Mouse (Mus musculus) regulatory T cell (primary cell): ENCODE data around the gene Tesk2.
"Not testable (repeated sequence)": the region's sequence is repeated elsewhere in the genome, so short reads cannot be mapped to it uniquely, and the experiment has no call there.

ENCODE experiments used
- in situ Hi-C: fragments of 300-600 bp; cut with MboI, MseI; formaldehyde crosslinking; loops from one replicate; pipeline ENCODE4 v1.15.1; 2025; ENCODE audit warnings: high pct_unique_total_duplicates

Tesk2 gene

GRCm38 (mm10) chr4:116787985-116788760 is 67.4 kb downstream of the Tesk2 start:
- in situ Hi-C loops, result loop anchor here (5.0 kb wide), 1 partner anchor 66 kb away; the partner anchor contains the start of gene Tesk2

DNA sequence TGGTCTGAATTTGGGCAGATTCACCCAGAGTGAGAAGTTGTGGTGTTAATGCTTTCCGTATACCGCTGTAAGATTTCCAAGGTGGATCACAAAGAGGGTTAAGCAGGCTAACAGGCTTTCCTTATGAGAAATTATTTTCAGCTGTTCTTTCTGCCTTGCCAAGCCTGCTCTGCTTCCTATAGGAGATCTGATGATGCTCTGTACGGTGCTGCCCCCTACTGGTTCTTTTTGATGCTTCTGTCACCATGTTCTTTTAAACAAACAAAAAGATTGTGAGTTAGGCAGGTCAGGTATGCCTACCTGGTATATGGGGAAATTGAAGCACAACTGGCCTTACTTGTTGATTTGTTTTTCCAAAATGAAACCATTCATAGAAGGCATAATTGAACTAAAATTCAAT is 68.2 kb downstream of the Tesk2 start:
- in situ Hi-C loops, result loop anchor here (5.0 kb wide), 1 partner anchor 67 kb away; the partner anchor contains the start of gene Tesk2

DNA sequence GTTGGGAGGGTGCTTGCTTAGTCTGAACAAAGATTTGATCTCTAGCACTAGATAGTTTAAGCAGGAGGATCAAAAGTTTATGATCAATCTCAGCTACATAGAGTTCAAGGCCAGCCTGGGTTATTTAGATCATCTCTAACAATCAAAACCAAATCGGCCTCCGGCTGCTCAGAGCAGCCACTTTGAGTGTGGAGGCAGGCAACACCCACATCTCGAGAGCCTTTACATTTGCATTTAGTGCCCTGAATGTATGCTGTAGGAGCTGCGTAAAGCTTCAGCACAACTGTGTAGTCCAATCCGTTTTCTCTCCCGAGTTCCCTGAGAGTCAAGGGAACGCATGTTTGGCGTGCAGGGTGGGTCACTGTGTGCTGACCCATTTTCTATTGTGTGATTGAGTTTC is 71.7 kb downstream of the Tesk2 start:
- in situ Hi-C loops, result no loop called here

DNA sequence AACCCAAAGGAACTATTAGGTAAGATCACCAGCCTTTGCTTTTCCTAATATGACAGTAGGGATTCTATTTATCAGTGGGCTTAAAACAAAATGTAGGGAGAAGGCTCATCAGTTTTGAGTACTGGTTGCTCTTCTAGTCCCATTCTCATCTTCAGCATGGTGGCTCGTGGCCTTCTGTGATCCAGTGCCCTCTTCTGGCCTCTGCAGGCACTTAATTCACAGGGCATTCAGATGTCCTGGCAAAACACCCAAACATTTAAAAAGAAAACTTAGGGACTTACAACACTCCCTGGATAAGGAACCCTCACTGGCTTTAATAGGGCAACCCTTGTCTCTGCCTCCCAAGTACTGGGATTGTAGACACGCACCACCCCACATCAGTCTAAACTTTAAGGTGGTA is 73.5 kb downstream of the Tesk2 start:
- in situ Hi-C loops, result no loop called here

GRCm38 (mm10) chr4:116796442-116797110 is 75.8 kb downstream of the Tesk2 start:
- in situ Hi-C loops, result no loop called here

DNA sequence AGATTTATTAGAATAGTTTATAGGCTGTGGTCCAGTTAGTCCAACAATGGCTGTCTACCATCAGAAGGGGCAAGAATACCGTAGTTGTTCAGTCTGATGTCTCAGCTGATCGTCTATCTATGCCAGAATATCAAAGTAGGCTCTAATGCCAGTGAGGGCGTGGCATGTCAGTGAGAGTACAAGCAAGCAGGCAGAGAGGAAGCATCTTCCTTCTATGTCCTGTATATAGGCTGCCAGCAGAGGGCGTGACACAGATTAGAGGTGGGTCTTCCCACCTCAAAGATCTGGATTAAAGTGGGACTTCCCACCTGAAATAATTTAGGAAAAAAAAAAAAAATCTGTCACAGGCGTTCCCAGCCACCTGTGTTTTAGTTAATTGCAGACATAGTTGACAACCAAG is 79.2 kb downstream of the Tesk2 start:
- in situ Hi-C loops, result no loop called here

DNA sequence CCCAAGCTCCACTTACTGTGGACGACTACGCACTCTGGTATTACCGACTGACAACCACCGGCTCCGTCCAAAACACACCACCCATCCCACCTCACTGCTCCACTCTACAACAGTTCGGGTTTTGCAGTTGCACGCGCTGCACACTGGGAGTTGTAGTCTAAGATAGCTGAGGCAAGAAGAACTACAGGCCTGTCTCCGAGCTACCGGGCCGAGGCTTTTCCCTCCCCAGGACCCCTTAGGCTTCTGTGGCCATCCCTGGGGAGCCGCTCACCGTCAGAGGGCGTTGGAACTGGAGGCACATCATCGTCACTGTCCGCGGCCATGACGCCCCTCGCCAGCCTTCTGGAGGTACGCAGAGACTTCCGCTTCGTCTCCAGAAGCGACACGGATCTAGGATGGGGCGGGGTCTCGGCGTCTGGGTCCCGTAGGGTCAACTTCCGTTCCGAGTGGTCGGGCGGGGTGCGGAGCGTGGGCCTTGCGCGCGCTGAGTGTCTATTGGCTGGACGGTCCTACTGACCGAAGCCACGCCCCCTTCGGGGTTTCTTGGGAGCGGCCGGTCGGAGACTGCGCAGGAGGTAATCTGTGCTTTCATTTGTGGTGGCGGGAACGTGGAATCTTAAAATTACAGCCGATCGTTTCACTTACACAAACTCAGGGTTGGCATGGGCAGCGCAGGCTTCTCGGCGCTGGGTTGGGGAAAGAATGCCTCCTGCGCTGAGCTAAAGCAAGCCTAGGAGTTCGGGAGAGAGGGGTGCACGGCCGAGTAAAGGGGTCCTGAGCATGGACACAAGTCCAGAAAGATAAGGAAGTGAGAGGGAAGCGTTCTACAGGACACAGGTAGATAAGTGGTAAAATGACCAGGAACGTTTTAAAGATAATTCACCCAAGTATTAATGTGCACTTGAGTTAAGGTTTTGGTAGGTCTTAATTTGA is 86.7 kb downstream of the Tesk2 start, which contains the start of the genes Toe1 and Mutyh:
Gene Toe1 (minus strand): TSS at position 444 of the 933 bp plus-strand sequence.
Gene Mutyh (plus strand): TSS at position 527 of the 933 bp plus-strand sequence.
- in situ Hi-C loops, result no loop called here

- in situ Hi-C loops, result no loop called here
Measured at GRCm38 (mm10) chr4:116811012-116811411, 90.3 kb downstream of the Tesk2 start.

DNA sequence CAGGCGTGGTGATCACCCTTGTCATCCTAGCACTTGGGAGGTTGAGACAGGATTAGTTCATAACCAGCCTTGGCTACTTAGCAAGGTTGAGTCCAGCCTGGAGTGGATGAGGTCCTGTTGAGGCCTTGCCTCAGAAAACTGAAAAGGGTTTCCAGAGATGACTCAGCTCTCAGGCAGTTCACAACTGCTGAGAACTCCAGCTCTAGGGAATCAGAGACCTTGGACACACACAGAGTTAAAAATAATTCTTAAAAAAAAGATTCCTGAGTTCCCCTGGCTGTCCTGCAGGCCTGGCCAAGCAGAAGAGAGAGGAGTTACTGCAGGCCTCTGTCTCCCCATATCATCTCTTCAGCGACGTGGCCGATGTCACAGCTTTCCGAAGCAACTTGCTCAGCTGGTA is 94.5 kb downstream of the Tesk2 start:
- in situ Hi-C loops, result no loop called here

DNA sequence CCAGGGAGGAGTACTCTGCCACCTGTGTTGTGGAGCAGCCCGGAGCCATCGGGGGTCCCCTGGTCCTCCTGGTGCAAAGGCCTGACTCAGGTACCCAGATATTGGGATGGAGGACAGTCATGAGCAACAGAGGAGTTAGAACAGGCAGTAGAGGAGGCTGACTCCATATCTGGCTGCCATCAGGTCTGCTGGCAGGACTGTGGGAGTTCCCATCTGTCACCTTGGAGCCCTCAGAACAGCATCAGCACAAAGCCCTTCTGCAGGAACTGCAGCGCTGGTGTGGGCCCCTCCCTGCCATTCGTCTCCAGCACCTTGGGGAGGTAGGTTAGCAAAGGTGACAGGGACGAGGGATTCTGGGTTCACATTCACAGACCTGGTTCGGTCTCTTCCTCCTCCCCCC is 96.7 kb downstream of the Tesk2 start:
- in situ Hi-C loops, result no loop called here

GRCm38 (mm10) chr4:116819968-116820901 is 99.5 kb downstream of the Tesk2 start:
- in situ Hi-C loops, result loop anchor here (5.0 kb wide), 2 partner anchors 172 to 312 kb away; partner anchors contain the start of genes Plk3 and Urod

DNA sequence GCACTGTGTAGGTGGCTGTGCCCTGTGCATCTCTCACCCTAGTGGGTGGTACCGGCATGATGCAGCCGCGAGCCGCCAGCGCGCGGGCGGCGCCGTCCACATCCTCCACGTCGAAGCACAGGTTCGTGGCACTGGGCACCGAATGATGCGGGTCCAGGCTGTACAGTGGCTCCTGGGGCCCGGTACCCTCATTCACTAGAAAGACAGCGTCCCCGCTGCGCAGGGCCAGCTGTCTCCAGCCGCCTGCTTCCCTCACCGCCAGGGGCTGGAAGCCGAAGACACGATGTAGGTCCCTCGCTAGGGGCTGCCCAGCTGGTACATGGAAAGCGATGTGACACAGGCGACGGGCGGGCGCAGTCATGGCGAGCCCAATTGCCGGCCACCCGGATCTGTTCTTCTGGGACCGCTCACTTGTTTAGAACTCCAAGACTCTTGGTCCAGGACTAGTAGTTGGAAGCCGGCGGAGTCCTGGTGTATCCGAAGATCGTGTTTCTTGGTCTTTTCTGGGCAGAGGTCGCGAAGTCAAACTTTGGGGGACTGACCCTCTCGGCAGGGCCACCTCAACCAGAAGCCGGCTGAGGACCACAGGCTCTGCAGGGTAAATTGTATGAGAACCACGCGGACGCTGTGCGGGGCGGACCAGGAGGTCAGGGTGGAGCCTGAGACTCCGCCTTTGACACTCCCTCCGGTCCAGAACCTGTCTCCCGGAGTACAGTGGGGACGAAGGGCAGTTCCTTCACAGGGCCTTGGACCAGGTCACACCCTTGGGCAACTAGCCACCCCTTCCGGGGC is 100.3 kb downstream of the Tesk2 start:
- in situ Hi-C loops, result loop anchor here (5.0 kb wide), 2 partner anchors 171 to 311 kb away; partner anchors contain the start of genes Plk3 and Urod

DNA sequence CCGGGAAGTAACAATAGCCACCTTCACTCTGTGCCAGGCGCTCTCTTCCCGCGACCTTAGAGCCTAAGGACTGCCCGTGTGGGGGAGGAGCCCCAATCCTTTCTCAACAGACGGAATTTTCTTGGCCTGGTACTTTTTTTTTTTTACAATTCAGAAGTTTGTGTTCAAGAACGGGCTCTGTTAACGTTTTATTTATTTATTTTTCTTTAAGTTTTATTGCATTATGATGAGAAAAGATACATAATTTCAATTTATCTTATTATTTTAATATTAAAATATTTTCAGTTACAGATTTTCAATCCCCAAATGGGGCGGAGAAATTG is 100.9 kb downstream of the Tesk2 start, which contains the start of gene Hpdl:
Gene Hpdl (minus strand): TSS at position 14 of the 323 bp plus-strand sequence.
- in situ Hi-C loops, result loop anchor here (5.0 kb wide), 2 partner anchors 171 to 311 kb away; partner anchors contain the start of genes Plk3 and Urod

- in situ Hi-C loops, result loop anchor here (5.0 kb wide), 2 partner anchors 168 to 308 kb away; partner anchors contain the start of genes Plk3 and Urod
Measured at GRCm38 (mm10) chr4:116824541-116825004, 103.8 kb downstream of the Tesk2 start.

DNA sequence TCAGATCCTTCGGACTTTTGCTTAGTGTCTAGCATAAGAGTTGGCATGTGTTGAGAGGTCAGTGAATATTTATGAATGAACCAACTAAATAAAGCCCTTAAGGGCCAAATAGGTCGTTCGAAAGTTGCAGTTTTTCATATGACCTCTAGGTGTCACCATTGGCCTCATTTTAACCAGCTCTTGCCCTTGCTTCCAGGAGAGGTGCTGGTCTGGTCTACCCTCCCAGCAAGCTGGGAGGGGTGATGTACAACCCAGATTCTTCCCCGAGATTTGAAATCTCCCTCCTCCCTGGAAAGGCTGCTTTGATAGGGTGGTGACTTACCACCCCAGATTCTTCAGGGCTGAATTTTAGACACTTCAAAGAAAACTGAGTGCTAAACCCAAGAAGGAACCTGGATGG is 107.1 kb downstream of the Tesk2 start:
- in situ Hi-C loops, result no loop called here

- in situ Hi-C loops, result no loop called here
Measured at GRCm38 (mm10) chr4:116829364-116830069, 108.8 kb downstream of the Tesk2 start.

- in situ Hi-C loops, result no loop called here
Measured at GRCm38 (mm10) chr4:116830070-116830368, 109.3 kb downstream of the Tesk2 start.

GRCm38 (mm10) chr4:116838999-116839398 is 118.3 kb downstream of the Tesk2 start:
- in situ Hi-C loops, result no loop called here

GRCm38 (mm10) chr4:116840096-116840495 is 119.3 kb downstream of the Tesk2 start:
- in situ Hi-C loops, result not testable (repeated sequence)
